Mouse (Mus musculus) bone marrow, adult 2 months (tissue): ENCODE results near the gene Samd10.

Source experiments
- CTCF ChIP-seq: fragments of 200-500 bp; IDR thresholded peaks from 2 replicates; pipeline ENCODE4 v1.5.1; 2011; ENCODE audit warnings: low read length, control low read depth; ENCODE audit not compliant: control insufficient read depth, insufficient read depth
- POLR2A ChIP-seq: fragments of 200-500 bp; IDR thresholded peaks from 2 replicates; pipeline ENCODE4 v1.6.1; 2011; ENCODE audit warnings: low read depth, mild to moderate bottlenecking, control low read depth, low read length, borderline replicate concordance; ENCODE audit not compliant: control insufficient read depth

DNA sequence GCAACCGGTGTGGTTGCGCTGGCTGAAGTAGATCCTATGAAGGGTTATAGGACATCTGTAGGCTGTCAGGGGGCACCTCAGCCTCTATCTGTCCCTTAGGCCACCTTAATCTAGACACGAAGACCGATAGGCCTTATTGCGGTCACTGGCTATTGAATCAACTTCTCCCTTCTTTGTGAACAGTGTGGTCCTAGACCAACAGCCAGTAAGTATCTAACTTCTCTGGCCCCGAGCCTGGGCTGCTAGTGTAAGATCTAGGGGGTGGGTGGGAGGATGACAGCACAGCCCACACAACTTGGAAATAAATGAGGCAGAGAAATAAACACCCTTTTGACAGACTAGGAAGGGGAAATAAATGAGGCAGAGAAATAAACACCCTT, 6.0 kb downstream of the Samd10 start:
- TF ChIP-seq POLR2A (no peak), CTCF (no peak)
